10 mouse cellular contexts compared by ENCODE assay signal in genomic region chr5:122994910-122995309, GRCm38 (mm10). TPM values are rescaled to one million over a fixed set of nuclear protein-coding genes. Genes with fewer than 3 reads are reported as not detected.
A peak's percentile ranks its signal among the peaks of the same experiment; 100 is the strongest.
DNase-seq lines count a peak whose midpoint lies in the region; ATAC-seq and TF ChIP-seq lines count a peak whose summit lies in the region.
"Had no signal": no experiment of that assay in that cellular context is flagged by ENCODE, and none has a peak within 500 bp of the region (broad histone marks: within the 10 kb centered on the region; RNA-seq: fewer than 3 reads in every experiment).

No protein-coding gene starts in this region.

- ATAC-seq in heart, embryonic 15.5 days (replicated peaks; ENCODE audit: insufficient number of reproducible peaks, insufficient read depth, low FRiP score, low read depth) = no peak
- no peak for ATAC-seq in midbrain, postnatal 0 days (ENCODE audit: low FRiP score)
- ATAC-seq in limb, embryonic 14.5 days (ENCODE audit: low FRiP score, low read depth) = peak; percentile 2; the same call in 1 of the 2 replicates

- 0 out of 2 replicates have a peak overlapping the region, but pooled peaks have one; percentile 14 for H3K27ac ChIP-seq in heart, embryonic 15.5 days
- peak overlapping the region; percentile 83 for H3K27ac ChIP-seq in midbrain, embryonic 10.5 days (replicated peaks)
- H3K27ac ChIP-seq in midbrain, postnatal 0 days (ENCODE audit: low read depth, low read length) = no peak overlapping the region
- H3K27ac ChIP-seq in limb, embryonic 14.5 days (replicated peaks; ENCODE audit: low read depth, low read length) = peak overlapping the region; percentile 43; the same call in 1 of the 2 replicates
- H3K27ac ChIP-seq: macrophage had no signal

- no peak overlapping the region for H3K4me2 ChIP-seq in heart, embryonic 15.5 days
- H3K4me2 ChIP-seq in midbrain, postnatal 0 days (ENCODE audit: low read depth, low read length, poor library complexity, severe bottlenecking) = no peak overlapping the region
- no peak overlapping the region for H3K4me2 ChIP-seq in limb, embryonic 14.5 days (replicated peaks; ENCODE audit: low read depth, low read length, severe bottlenecking)

- H3K27me3 ChIP-seq in heart, embryonic 15.5 days = no peaks in the 10 kb centered on the region
- H3K27me3 ChIP-seq in midbrain, embryonic 10.5 days (ENCODE audit: low read depth, poor library complexity, severe bottlenecking) = no peaks in the 10 kb centered on the region
- H3K27me3 ChIP-seq in midbrain, postnatal 0 days (ENCODE audit: insufficient read depth, low read length) = no peaks in the 10 kb centered on the region
- H3K27me3 ChIP-seq in limb, embryonic 14.5 days (ENCODE audit: control insufficient read depth, insufficient read depth, low read length) = no peaks in the 10 kb centered on the region

- intact Hi-C loops in left cerebral cortex, postnatal 10 days (cut with DNase I) = no loop called here

- DNase-seq in heart, adult 18-20 months = no peak
- DNase-seq in midbrain, embryonic 10.5 days (ENCODE audit: low spot score) = no peak
- DNase-seq in midbrain, postnatal 0 days (ENCODE audit: low spot score) = no peak
- peak; percentile 25 for DNase-seq in T-cell, adult 2 months (ENCODE audit: low spot score)
- DNase-seq in limb, embryonic 14.5 days (ENCODE audit: low spot score) = no peak
- DNase-seq in left cerebral cortex, postnatal 10 days (ENCODE audit: extremely low spot score in 1 of 2, low spot score in 2 of 2) = no peak
- DNase-seq in adrenal gland, postnatal 14 days = no peak

- no peak for TF ChIP-seq POLR2A in limb, embryonic 14.5 days (IDR thresholded peaks at IDR 0.05; ENCODE audit: borderline replicate concordance, extremely low read depth, insufficient read depth, insufficient read length)

- H3K36me3 ChIP-seq in heart, embryonic 15.5 days = no peaks in the 10 kb centered on the region
- peaks cover 18% of the 10 kb centered on the region for H3K36me3 ChIP-seq in midbrain, embryonic 10.5 days
- no peaks in the 10 kb centered on the region for H3K36me3 ChIP-seq in midbrain, postnatal 0 days (ENCODE audit: insufficient read depth, low read length)
- no peaks in the 10 kb centered on the region for H3K36me3 ChIP-seq in limb, embryonic 14.5 days (ENCODE audit: control insufficient read depth, insufficient read depth, low read length)

- peaks cover 34% of the 10 kb centered on the region for H3K4me1 ChIP-seq in heart, embryonic 15.5 days (replicated peaks)
- peaks cover 61% of the 10 kb centered on the region for H3K4me1 ChIP-seq in midbrain, embryonic 10.5 days
- H3K4me1 ChIP-seq in midbrain, postnatal 0 days (ENCODE audit: insufficient read depth, low read length) = no peaks in the 10 kb centered on the region
- peaks cover 12% of the 10 kb centered on the region for H3K4me1 ChIP-seq in limb, embryonic 14.5 days (ENCODE audit: control insufficient read depth, insufficient read depth, low read length)

- no peaks in the 10 kb centered on the region for H3K9me3 ChIP-seq in heart, embryonic 15.5 days (replicated peaks)
- H3K9me3 ChIP-seq in midbrain, embryonic 10.5 days (replicated peaks) = no peaks in the 10 kb centered on the region
- no peaks in the 10 kb centered on the region for H3K9me3 ChIP-seq in midbrain, postnatal 0 days (ENCODE audit: low read length)
- no peaks in the 10 kb centered on the region for H3K9me3 ChIP-seq in limb, embryonic 14.5 days (ENCODE audit: control insufficient read depth, low read length)

- H3K4me3 ChIP-seq in heart, embryonic 15.5 days = no peak overlapping the region
- peak overlapping the region; percentile 36 for H3K4me3 ChIP-seq in midbrain, embryonic 10.5 days
- no peak overlapping the region for H3K4me3 ChIP-seq in midbrain, postnatal 0 days (ENCODE audit: low read depth, low read length)
- H3K4me3 ChIP-seq in limb, embryonic 14.5 days (replicated peaks; ENCODE audit: low read length) = peak overlapping the region; percentile 19

- WGBS in heart, embryonic 15.5 days = 0% methylated on average over 1 of the region's 1 CpGs
- WGBS in midbrain, embryonic 10.5 days = 0% methylated on average over 1 of the region's 1 CpGs
- 0% methylated on average over 1 of the region's 1 CpGs for WGBS in midbrain, postnatal 0 days
- 10% methylated on average over 1 of the region's 1 CpGs for WGBS in limb, embryonic 14.5 days

- no peak for TF ChIP-seq CTCF in midbrain, postnatal 0 days (IDR thresholded peaks at IDR 0.05)

- H3K9ac ChIP-seq in heart, embryonic 15.5 days = no peak overlapping the region
- H3K9ac ChIP-seq in midbrain, postnatal 0 days (replicated peaks; ENCODE audit: low read length, poor library complexity, severe bottlenecking) = no peak overlapping the region
- H3K9ac ChIP-seq in limb, embryonic 14.5 days (ENCODE audit: low read depth, low read length, severe bottlenecking) = no peak overlapping the region; the same call in 1 of the 2 replicates
- H3K9ac ChIP-seq: forebrain, postnatal 0 days had no signal

RNA-seq across cellular contexts. Expression of gene Kdm2b, which starts 5.3 kb away (rescaled TPM):
- polyA plus RNA-seq in heart, embryonic 15.5 days (2015; fragmentation: Nextera tagmentation; extraction: Ambion mirVana) = 23.9 and 29.0 TPM in 2 replicates
- 10 to 100 TPM; 10.6 to 14.2 TPM for total RNA-seq in heart, adult 18-20 months (2021)
- 77.9 and 83.9 TPM in 2 replicates for polyA plus RNA-seq in midbrain, embryonic 10.5 days (2016; fragmentation: Nextera tagmentation; extraction: Ambion mirVana)
- 107 and 110 TPM in 2 replicates for total RNA-seq in midbrain, postnatal 0 days (2014; rRNA removed)
- polyA plus RNA-seq in midbrain, postnatal 0 days (2015; fragmentation: Nextera tagmentation; extraction: Ambion mirVana) = 78.6 and 78.8 TPM in 2 replicates
- 40.9 and 45.8 TPM in 2 replicates for polyA plus RNA-seq in limb, embryonic 14.5 days (2012; rRNA removed)
- polyA plus RNA-seq in limb, embryonic 14.5 days (2014; fragmentation: Nextera tagmentation; extraction: Ambion mirVana) = 37.0 and 41.7 TPM in 2 replicates
- 10 to 100 TPM; 48.9 to 51.1 TPM for total RNA-seq in left cerebral cortex, postnatal 10 days (2021)
- 20.5 and 24.7 TPM in 2 replicates for total RNA-seq in adrenal gland, postnatal 14 days (2021)

RNA-seq across cellular contexts. Expression of gene Orai1, which starts 20.0 kb away (rescaled TPM):
- 17.3 and 19.0 TPM in 2 replicates for polyA plus RNA-seq in heart, embryonic 15.5 days (2015; fragmentation: Nextera tagmentation; extraction: Ambion mirVana)
- 10 to 100 TPM; 12.2 to 12.5 TPM for total RNA-seq in heart, adult 18-20 months (2021)
- 8.7 and 10.3 TPM in 2 replicates for polyA plus RNA-seq in midbrain, embryonic 10.5 days (2016; fragmentation: Nextera tagmentation; extraction: Ambion mirVana)
- total RNA-seq in midbrain, postnatal 0 days (2014; rRNA removed) = 16.3 and 24.0 TPM in 2 replicates
- polyA plus RNA-seq in midbrain, postnatal 0 days (2015; fragmentation: Nextera tagmentation; extraction: Ambion mirVana) = 13.5 and 14.8 TPM in 2 replicates
- 25.0 and 35.0 TPM in 2 replicates for polyA plus RNA-seq in limb, embryonic 14.5 days (2012; rRNA removed)
- polyA plus RNA-seq in limb, embryonic 14.5 days (2014; fragmentation: Nextera tagmentation; extraction: Ambion mirVana) = 20.7 and 20.9 TPM in 2 replicates
- 10 to 100 TPM in 1 of 2 experiments, 1 to 10 TPM in 1; 9.0 to 10.1 TPM for total RNA-seq in left cerebral cortex, postnatal 10 days (2021)
- 11.7 and 13.4 TPM in 2 replicates for total RNA-seq in adrenal gland, postnatal 14 days (2021)

RNA-seq across cellular contexts. Expression of gene Morn3, which starts 51.9 kb away (rescaled TPM):
- not detected in 2 replicates for polyA plus RNA-seq in heart, embryonic 15.5 days (2015; fragmentation: Nextera tagmentation; extraction: Ambion mirVana)
- not detected for total RNA-seq in heart, adult 18-20 months (2021)
- polyA plus RNA-seq in midbrain, embryonic 10.5 days (2016; fragmentation: Nextera tagmentation; extraction: Ambion mirVana) = 0.21 and 0.67 TPM in 2 replicates
- not detected in 2 replicates for total RNA-seq in midbrain, postnatal 0 days (2014; rRNA removed)
- 1.1 and 1.3 TPM in 2 replicates for polyA plus RNA-seq in midbrain, postnatal 0 days (2015; fragmentation: Nextera tagmentation; extraction: Ambion mirVana)
- polyA plus RNA-seq in limb, embryonic 14.5 days (2012; rRNA removed) = not detected in 2 replicates
- not detected in 2 replicates for polyA plus RNA-seq in limb, embryonic 14.5 days (2014; fragmentation: Nextera tagmentation; extraction: Ambion mirVana)
- not detected for total RNA-seq in left cerebral cortex, postnatal 10 days (2021)
- not detected in 2 replicates for total RNA-seq in adrenal gland, postnatal 14 days (2021)
- total RNA-seq: forebrain, postnatal 0 days had no signal
- polyA plus RNA-seq: macrophage had no signal

Comparison
In these comparisons a context has a peak if more than half of its experiments do, and no peak if none do; other contexts are left out.
1. H3K4me3 ChIP-seq: peak in midbrain, embryonic 10.5 days (single experiment) and limb, embryonic 14.5 days (single experiment); none in heart, embryonic 15.5 days (single experiment) and midbrain, postnatal 0 days (single experiment).